Mouse (Mus musculus) MEL (cell line): ENCODE measurements around the gene Adamtsl3. TPM values are rescaled to one million over a fixed set of nuclear protein-coding genes. Genes with fewer than 3 reads are reported as not detected.
"Not testable (repeated sequence)": the region's sequence is repeated elsewhere in the genome, so short reads cannot be mapped to it uniquely, and the experiment has no call there.

Experiments used
- DNase-seq: peaks from one replicate; pipeline ENCODE4 v3.0.0; 2011; ENCODE audit warnings: low read depth, low spot score
- H3K27ac ChIP-seq: 2 replicates; pipeline ENCODE4 v1.5.1; 2012; ENCODE audit warnings: low read depth, mild to moderate bottlenecking, control low read depth, low read length, moderate library complexity; ENCODE audit not compliant: control insufficient read depth
- H3K27me3 ChIP-seq, 2 experiments: fragments of 150-350 bp in 1 of 2; sonication (generic) in 1 of 2; 2 replicates each; pipeline ENCODE4 v1.6.1; 2012; ENCODE audit warnings: low read length in 2 of 2, mild to moderate bottlenecking in 2 of 2, improper control_type of control experiment in 1 of 2, moderate library complexity in 1 of 2; ENCODE audit not compliant: insufficient read depth in 2 of 2, control insufficient read depth in 1 of 2
- H3K36me3 ChIP-seq, 2 experiments: 2 replicates each; pipeline ENCODE4 v1.6.1; 2012 to 2014; ENCODE audit warnings: low read length in 2 of 2, improper control_type of control experiment in 1 of 2, inconsistent platforms in 1 of 2, mild to moderate bottlenecking in 1 of 2; ENCODE audit not compliant: insufficient read depth in 2 of 2, control insufficient read depth in 1 of 2
- H3K4me1 ChIP-seq, 2 experiments: fragments of 150-350 bp in 1 of 2; sonication (generic) in 1 of 2; 2 replicates each; pipeline ENCODE4 v1.6.1; 2012; ENCODE audit warnings: low read length in 2 of 2, improper control_type of control experiment in 1 of 2, mild to moderate bottlenecking in 1 of 2; ENCODE audit not compliant: insufficient read depth in 2 of 2, control insufficient read depth in 1 of 2
- H3K4me3 ChIP-seq, 2 experiments: fragments of 150-350 bp in 1 of 2; sonication (generic) in 1 of 2; 2 replicates each; pipeline ENCODE4 v1.5.1; 2012; ENCODE audit warnings: low read depth in 2 of 2, low read length in 2 of 2, mild to moderate bottlenecking in 2 of 2, moderate library complexity in 2 of 2, control low read depth in 1 of 2, improper control_type of control experiment in 1 of 2; ENCODE audit not compliant: control insufficient read depth in 1 of 2, insufficient read depth in 1 of 2
- H3K79me2 ChIP-seq: 2 replicates; pipeline ENCODE4 v1.6.1; 2012; ENCODE audit warnings: mild to moderate bottlenecking, low read length, moderate library complexity; ENCODE audit not compliant: control insufficient read depth, poor library complexity, insufficient read depth
- H3K9ac ChIP-seq: 2 replicates; pipeline ENCODE4 v1.6.1; 2012; ENCODE audit warnings: low read depth, mild to moderate bottlenecking, control low read depth, low read length, moderate library complexity; ENCODE audit not compliant: control insufficient read depth, poor library complexity, severe bottlenecking
- H3K9me3 ChIP-seq: fragments of 150-350 bp; sonication (generic); replicated peaks from 2 replicates; pipeline ENCODE4 v1.6.1; 2012; ENCODE audit warnings: mild to moderate bottlenecking, low read length, improper control_type of control experiment, moderate library complexity; ENCODE audit not compliant: insufficient read depth
- BHLHE40 ChIP-seq: IDR thresholded peaks from 2 replicates; pipeline ENCODE4 v1.6.1; 2012; ENCODE audit warnings: low read depth, mild to moderate bottlenecking, inconsistent platforms, low read length, improper control_type of control experiment, borderline replicate concordance
- CHD2 ChIP-seq: IDR thresholded peaks from 2 replicates; pipeline ENCODE4 v1.6.1; 2011; ENCODE audit warnings: low read length, improper control_type of control experiment
- EP300 ChIP-seq, 2 experiments: IDR thresholded peaks; 2 replicates each; pipeline ENCODE4 v1.6.1; 2011; ENCODE audit warnings: improper control_type of control experiment in 2 of 2, low read length in 2 of 2, low read depth in 1 of 2, mild to moderate bottlenecking in 1 of 2
- GATA1 ChIP-seq: IDR thresholded peaks from 2 replicates; pipeline ENCODE4 v1.6.1; 2011; ENCODE audit warnings: low read depth, low read length, improper control_type of control experiment
- HCFC1 ChIP-seq: IDR thresholded peaks from 2 replicates; pipeline ENCODE4 v1.6.1; 2012; ENCODE audit warnings: low read depth, mild to moderate bottlenecking, inconsistent platforms, low read length, improper control_type of control experiment, moderate library complexity
- MAFK ChIP-seq: IDR thresholded peaks from 2 replicates; pipeline ENCODE4 v1.6.1; 2011; ENCODE audit warnings: low read depth, mild to moderate bottlenecking, low read length, improper control_type of control experiment, borderline replicate concordance
- MYB ChIP-seq: IDR thresholded peaks from 2 replicates; pipeline ENCODE4 v1.6.1; 2011; ENCODE audit warnings: mild to moderate bottlenecking, low read depth, low read length, improper control_type of control experiment
- MYC ChIP-seq: IDR thresholded peaks from 2 replicates; pipeline ENCODE4 v1.6.1; 2011; ENCODE audit warnings: low read depth, mild to moderate bottlenecking, low read length, improper control_type of control experiment, moderate library complexity
- NRF1 ChIP-seq: IDR thresholded peaks from 2 replicates; pipeline ENCODE4 v1.6.1; 2014; ENCODE audit warnings: low read depth, mild to moderate bottlenecking, inconsistent platforms, low read length, improper control_type of control experiment, moderate library complexity; ENCODE audit not compliant: poor library complexity, insufficient read depth, severe bottlenecking
- POLR2A ChIP-seq, 2 experiments: IDR thresholded peaks; 2 replicates each; pipeline ENCODE4 v1.6.1; 2011 to 2012; ENCODE audit warnings: low read length in 2 of 2, mild to moderate bottlenecking in 2 of 2, control low read depth in 1 of 2, improper control_type of control experiment in 1 of 2, low read depth in 1 of 2, moderate library complexity in 1 of 2; ENCODE audit not compliant: control insufficient read depth in 1 of 2, insufficient read depth in 1 of 2, poor library complexity in 1 of 2
- POLR2AphosphoS5 ChIP-seq: IDR thresholded peaks from 2 replicates; pipeline ENCODE4 v1.6.1; 2012; ENCODE audit warnings: low read depth, borderline replicate concordance, mild to moderate bottlenecking, inconsistent platforms, low read length, moderate library complexity, mixed read lengths
- RAD21 ChIP-seq: IDR thresholded peaks from 2 replicates; pipeline ENCODE4 v1.6.1; 2011; ENCODE audit warnings: mild to moderate bottlenecking, low read depth, low read length, improper control_type of control experiment
- RCOR1 ChIP-seq: IDR thresholded peaks from 2 replicates; pipeline ENCODE4 v1.6.1; 2012; ENCODE audit warnings: low read depth, mild to moderate bottlenecking, inconsistent platforms, low read length, improper control_type of control experiment
- SIN3A ChIP-seq: IDR thresholded peaks from 2 replicates; pipeline ENCODE4 v1.6.1; 2012; ENCODE audit warnings: low read length, improper control_type of control experiment, inconsistent platforms
- TCF12 ChIP-seq: IDR thresholded peaks from 2 replicates; pipeline ENCODE4 v1.6.1; 2014; ENCODE audit warnings: low read depth, mild to moderate bottlenecking, inconsistent platforms, low read length, improper control_type of control experiment, moderate library complexity
- USF2 ChIP-seq, 2 experiments: IDR thresholded peaks; 2 replicates each; pipeline ENCODE4 v1.6.1; 2011 to 2012; ENCODE audit warnings: improper control_type of control experiment in 2 of 2, low read length in 2 of 2, borderline replicate concordance in 1 of 2, inconsistent platforms in 1 of 2, low read depth in 1 of 2, mild to moderate bottlenecking in 1 of 2; ENCODE audit not compliant: insufficient read depth in 1 of 2
- ZC3H11A ChIP-seq: IDR thresholded peaks from 2 replicates; pipeline ENCODE4 v1.6.1; 2012; ENCODE audit warnings: low read depth, mild to moderate bottlenecking, inconsistent platforms, low read length, improper control_type of control experiment
- ZNF384 ChIP-seq: IDR thresholded peaks from 2 replicates; pipeline ENCODE4 v1.6.1; 2012; ENCODE audit warnings: low read depth, mild to moderate bottlenecking, inconsistent platforms, low read length, improper control_type of control experiment
- polyA plus RNA-seq, 2 experiments: library from polyadenylated mRNA; stranded (reverse) in 1 of 2; unstranded in 1 of 2; fragments of >175 nt in 1 of 2; fragments of >200 nt in 1 of 2; gene quantifications; 2 replicates each; pipeline versions ENCODE4 v1.2.1 to v1.2.4; 2012; ENCODE audit warnings: low replicate concordance in 2 of 2, low read depth in 1 of 2; ENCODE audit not compliant: insufficient read length in 2 of 2, insufficient read depth in 1 of 2, missing spikeins in 1 of 2
- total RNA-seq: library from RNA; depleted of rRNA; stranded (reverse); fragments of 300-350 nt; gene quantifications from 2 replicates; pipeline ENCODE4 v1.2.3, GENCODE M21; 2012

Gene Adamtsl3
- total and polyA plus RNA-seq, 3 experiments, result not detected

DNA sequence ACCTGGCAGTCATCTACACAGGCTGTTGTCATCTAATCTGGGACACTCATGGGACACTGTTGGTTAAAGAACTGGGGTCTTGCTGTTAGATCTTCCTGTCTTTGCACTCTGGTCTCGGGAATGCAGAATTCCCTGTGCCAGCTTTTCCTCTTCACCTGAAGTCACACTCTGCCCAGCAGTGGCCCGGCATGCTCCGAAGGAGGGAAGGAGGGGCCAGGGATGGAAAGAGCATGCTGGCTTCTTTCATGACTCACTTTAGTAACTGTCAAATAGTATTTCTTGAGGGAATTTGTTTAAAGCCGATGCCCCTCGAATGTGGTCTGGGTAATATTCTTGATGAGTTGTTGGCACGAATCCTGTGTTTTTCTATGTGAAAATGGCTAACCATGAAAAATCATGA is 81.2 kb downstream of the Adamtsl3 start:
- H3K27me3 ChIP-seq, result no peaks in the 10 kb centered on the region
- TF ChIP-seq NRF1 (no peak), TCF12 (no peak), EP300 (IDR thresholded peaks at IDR 0.05; ENCODE audit: low read depth in 1 of 2, low read length in 2 of 2) (no peak), POLR2AphosphoS5 (no peak), MYB (no peak), HCFC1 (no peak), SIN3A (no peak), MAFK (no peak), RCOR1 (no peak), RAD21 (no peak), BHLHE40 (no peak), ZC3H11A (no peak), ZNF384 (no peak)
- H3K79me2 ChIP-seq, result no peaks in the 10 kb centered on the region
- H3K9me3 ChIP-seq, result no peaks in the 10 kb centered on the region
- no peak overlapping the region for H3K27ac ChIP-seq
- DNase-seq, result no peak
- no peaks in the 10 kb centered on the region for H3K4me1 ChIP-seq
- no peaks in the 10 kb centered on the region for H3K36me3 ChIP-seq
- no peak overlapping the region for H3K9ac ChIP-seq
- H3K4me3 ChIP-seq, result no peak overlapping the region

DNA sequence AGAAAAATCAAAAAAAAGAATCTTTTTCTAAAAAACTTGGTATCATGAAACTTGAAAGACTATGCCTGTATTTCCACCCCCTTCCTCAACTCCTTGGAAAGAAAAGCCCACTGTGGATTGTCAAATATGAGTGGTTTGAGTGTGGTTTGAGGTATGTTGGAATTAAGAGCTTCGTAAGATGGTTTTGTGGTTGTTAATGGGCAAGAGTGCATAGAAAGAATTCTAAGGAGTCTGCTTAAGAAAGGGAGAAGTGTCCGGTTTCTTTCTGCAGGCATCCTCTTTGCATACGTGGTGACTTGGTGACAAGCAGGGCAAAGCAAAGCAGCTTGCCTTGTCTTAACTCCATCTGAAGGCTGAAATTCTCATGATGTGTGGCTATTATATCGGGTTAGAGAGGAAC is 81.6 kb downstream of the Adamtsl3 start:
- Histone ChIP-seq H3K4me1 (no peaks in the 10 kb centered on the region), H3K79me2 (no peaks in the 10 kb centered on the region), H3K4me3 (no peak overlapping the region), H3K27me3 (no peaks in the 10 kb centered on the region), H3K9me3 (no peaks in the 10 kb centered on the region), H3K36me3 (no peaks in the 10 kb centered on the region), H3K9ac (no peak overlapping the region), H3K27ac (no peak overlapping the region)
- no peak for DNase-seq
- TF ChIP-seq POLR2A (IDR thresholded peaks at IDR 0.05; ENCODE audit: control insufficient read depth in 1 of 2, insufficient read depth in 1 of 2, low read depth in 1 of 2, low read length in 2 of 2, poor library complexity in 1 of 2), result no peak
- TF ChIP-seq GATA1, result no peak
- TF ChIP-seq MYC, result no peak
- no peak for TF ChIP-seq USF2 (IDR thresholded peaks at IDR 0.05; ENCODE audit: borderline replicate concordance in 1 of 2, insufficient read depth in 1 of 2, low read depth in 1 of 2, low read length in 2 of 2)
- no peak for TF ChIP-seq SIN3A
- no peak for TF ChIP-seq CHD2
- no peak for TF ChIP-seq HCFC1
- TF ChIP-seq, all 39 proteins: peak for 0

DNA sequence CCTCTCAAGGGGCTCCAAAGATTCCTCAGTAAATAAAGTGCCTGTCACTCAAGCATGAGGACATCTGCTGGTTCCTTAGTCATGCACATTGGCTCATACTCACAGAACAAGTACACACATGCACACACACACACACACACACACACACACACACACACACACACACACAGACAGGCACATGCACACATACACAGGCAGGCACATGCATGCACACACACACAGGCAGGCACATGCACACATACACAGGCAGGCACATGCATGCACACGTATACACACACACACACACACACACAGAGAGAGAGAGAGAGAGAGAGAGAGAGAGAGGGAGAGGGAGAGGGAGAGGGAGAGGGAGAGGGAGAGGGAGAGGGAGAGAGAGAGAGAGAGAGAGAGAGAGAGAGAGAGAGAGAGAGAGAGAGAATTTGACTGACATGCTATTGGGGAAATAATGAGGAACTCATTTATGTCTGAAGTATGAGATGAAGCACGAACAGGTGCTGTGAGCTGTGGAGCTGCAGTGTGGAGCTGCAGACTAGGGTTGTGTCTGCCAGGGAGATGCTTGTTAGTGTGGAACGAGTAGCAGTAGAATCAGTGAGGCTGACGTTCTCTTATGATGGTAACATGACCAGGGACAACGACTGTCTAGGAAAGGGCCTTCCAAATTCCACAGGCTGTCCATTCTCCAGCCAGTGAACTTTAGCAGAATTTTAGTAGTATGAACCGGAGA is 85.0 kb downstream of the Adamtsl3 start:
- not testable (repeated sequence) for H3K4me1 ChIP-seq, H3K27ac ChIP-seq, H3K4me3 ChIP-seq, H3K27me3 ChIP-seq, H3K9me3 ChIP-seq, DNase-seq, H3K9ac ChIP-seq, H3K36me3 ChIP-seq, H3K79me2 ChIP-seq
